Mouse (Mus musculus) cerebral cortex, adult 2 months (tissue): ENCODE measurements around the gene Sec31a.

Source experiments
- WGBS: fragments of 180-500 bp; shearing (Covaris S2); methylation state at CpG from one replicate; pipeline ENCODE4 v1.1.7; 2018; 5-methylcytosine and 5-hydroxymethylcytosine counted together

Gene Sec31a

DNA sequence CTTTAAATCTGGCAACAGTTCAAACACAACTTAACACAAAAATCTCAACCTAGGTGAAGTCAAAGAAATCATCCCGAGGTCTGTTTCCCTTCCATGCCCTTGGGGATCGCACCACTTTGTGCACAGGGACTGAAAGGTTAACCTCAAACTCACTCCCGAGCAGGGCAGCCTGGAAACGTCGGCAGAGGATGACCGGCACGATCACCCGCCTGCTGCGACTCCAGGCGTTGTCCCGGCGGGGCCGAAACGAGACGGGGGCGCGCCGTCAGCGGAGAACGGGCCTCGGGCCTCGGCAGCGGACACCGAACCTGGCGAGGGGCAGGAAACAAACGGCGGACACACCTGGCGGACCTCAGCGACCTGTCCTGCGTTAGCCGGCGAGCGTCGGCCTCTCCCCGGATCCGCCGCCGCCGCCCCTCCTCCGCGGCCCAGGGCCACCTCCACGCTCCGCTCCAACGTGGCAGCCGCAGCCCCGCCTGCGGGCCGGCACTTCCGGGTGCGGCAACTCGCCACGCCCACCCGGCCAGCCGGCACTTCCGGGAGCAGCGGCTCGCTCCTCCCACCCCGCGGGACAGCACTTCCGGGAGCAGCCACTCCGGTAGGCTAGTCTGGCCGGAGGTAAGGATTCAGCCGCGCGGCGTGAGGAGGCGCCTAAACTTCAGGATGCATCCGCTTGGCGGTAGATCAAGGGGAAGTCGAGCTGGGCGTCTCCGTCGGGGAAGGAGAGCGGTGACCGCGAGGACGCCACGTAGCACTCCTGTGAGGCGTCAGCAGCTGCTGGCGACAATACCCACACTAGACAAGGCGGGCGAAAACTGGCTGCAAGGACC is at the start of gene Sec31a:
Gene Sec31a, minus strand, starts transcription at position 474 of the 830 bp plus-strand sequence.
- under 1% methylated on average over 81 of the region's 82 CpGs for WGBS

DNA sequence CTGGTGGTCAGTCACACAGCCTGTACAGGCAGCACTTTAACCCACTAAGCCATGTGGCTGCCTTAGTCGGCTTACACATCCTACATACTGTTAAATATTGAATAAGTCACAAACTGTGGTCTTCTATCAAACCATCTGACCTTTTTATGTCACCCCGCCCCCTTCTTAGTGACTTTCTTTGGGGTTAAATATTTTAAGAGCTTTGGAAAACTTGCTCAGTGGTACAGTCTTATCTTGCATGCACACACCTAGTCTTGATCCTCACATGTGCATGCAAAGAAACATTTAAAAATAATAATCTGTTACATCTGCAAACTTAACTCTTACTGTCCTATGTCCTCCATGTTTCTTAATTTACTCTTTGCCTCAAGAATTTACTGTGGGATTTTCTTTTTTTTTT is 46.3 kb upstream of the Sec31a start:
- WGBS: 97% methylated on average over 2 of the region's 2 CpGs

DNA sequence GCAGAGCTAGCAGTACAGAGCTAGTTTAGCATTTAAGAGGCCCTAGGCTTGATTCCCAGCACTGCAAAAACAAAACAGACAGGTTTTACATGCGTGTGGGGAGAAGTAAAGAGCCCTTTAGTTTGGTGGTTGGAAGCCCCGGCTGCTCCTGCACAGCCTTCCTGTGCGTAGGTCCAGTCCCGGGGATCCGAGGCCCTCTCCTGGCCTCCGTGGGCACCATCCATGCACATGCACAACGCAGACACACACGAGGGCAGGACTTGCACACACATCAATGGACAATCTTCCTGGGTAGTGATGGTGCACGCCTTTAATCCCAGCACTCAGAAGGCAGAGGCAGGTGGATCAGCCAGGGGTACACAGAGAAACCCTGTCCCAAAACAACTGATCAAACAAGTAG is 45.5 kb upstream of the Sec31a start:
- WGBS: 94% methylated on average over 9 of the region's 9 CpGs

DNA sequence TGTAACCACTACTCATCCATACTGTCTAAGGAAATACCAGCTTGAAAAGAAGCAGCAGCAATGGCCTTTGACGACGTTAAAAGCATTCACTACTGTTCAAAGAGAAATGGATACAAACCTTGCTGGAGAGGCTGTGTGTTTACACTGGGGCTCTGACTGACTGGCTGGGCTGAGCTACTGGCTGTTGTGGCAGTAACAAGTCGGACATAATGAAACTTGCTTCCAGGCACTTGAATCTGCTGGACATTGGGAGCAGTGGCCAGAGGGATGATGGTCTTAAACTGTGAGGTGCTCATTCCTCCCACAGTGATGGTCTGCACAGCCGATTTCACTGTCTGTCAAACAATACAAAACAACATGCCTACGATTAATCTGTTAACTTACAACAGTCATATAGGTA is 43.4 kb upstream of the Sec31a start:
- 95% methylated on average over 5 of the region's 5 CpGs for WGBS

DNA sequence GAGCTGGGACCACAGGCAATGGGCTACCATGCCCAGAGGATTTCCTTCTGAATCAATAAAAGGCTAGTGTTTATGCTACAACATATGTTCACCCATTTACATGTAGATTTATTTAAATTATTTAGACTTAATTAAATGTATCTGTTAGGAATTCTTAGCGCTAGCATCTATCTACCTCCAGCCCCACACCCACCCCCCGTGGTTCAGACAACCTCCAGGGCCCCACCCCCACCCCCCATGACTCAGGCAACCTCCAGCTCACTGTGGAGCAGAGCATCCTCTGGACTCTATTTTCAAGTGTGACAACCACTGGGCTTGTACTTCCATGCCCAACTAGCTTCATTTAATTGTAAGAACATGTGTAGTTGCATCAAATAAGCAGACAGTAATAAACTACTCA is 35.8 kb upstream of the Sec31a start:
- 55% methylated on average over 2 of the region's 2 CpGs for WGBS

DNA sequence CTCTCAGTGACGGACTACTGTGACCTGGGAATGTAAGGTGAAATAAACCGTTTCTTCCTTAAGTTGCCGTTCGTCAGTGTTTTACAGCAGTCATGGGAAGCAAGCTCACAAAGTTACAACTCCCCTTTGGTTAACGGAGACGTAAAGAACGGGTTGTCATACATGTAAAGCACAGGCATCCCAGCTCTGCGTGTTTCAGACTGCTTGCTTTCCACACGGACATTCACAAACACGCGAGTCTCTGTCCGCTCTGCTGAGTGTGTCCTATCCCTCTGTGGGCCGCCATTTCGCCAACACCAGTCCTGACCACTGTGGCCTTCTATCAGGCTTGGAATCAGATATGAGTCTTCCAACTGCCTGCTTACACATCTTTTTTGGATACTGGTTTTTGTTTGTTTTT is 22.8 kb upstream of the Sec31a start:
- WGBS: 97% methylated on average over 14 of the region's 14 CpGs

DNA sequence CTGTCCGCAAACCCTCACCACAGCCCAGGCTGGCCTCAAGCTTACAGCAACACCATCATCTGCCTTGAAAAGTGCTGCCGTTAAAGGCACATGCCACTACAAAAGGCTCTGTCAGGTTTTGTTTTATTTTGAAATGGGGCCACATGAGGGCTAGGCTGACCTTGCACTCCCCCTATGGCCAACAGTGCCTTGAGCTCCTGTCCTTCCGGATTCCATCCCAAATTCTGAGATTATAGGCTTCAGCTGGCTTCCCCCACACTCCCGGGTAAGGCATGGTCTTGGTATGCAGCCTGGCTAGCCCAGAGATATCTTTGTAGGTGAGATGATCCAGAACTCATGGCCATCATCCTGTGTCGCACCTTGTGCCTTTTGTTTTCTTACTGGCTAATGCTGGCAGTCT is 21.9 kb upstream of the Sec31a start:
- WGBS: 95% methylated on average over 5 of the region's 5 CpGs

DNA sequence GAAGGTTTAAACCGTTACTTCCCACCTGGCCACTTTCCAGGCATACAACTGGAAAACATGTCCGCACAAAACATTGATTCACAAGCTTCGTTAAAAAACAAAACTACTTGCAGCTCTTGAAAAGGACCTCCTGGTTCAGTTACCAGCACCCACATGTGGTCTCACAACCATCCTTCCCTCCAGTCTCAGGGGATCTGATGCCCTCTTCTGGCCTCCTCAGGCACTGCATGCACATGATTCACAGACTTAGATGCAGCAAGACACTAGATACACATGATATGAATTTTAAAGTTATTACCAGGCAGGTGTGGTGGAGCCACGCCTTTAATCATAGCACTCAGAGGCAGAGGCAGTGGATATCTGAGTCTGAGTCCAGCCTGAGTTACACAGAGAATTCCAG is 21.1 kb upstream of the Sec31a start:
- WGBS: 96% methylated on average over 4 of the region's 4 CpGs

DNA sequence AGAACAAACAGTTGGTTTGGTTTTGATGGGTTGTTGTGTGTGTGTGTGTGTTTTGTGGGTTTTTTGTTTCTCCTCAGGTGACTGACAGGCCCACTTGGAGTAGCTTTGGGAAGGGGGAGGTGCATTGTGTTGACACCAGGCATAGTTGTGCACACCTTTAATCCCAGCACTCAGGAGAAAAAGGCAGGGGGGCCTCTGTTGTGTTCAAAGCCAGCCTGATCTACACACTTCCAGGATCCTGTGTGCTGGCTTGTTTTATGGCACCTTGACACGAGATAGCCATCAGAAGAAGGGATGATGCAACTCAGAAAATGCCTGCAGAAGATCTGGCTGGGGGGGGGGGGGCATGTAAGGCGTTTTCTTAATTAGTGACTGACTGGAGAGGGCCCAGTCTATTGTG is 14.9 kb upstream of the Sec31a start:
- 77% methylated on average over 2 of the region's 2 CpGs for WGBS

DNA sequence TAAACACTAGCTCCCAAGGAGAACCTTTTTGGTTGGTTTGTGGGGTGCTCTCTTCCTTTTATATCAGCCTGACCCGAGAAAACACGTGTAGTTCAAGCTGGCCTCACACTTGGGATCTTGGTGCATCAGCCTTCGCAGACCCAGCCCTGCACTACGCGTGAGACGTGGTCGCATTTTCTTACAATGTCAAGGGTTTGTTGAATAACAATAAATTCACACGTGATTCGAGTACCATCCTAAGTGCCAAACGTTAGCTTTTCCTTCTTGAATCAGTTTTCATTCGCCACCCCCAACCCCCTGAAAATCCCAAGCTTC is 14.0 kb upstream of the Sec31a start:
- 3% methylated on average over 11 of the region's 11 CpGs for WGBS

DNA sequence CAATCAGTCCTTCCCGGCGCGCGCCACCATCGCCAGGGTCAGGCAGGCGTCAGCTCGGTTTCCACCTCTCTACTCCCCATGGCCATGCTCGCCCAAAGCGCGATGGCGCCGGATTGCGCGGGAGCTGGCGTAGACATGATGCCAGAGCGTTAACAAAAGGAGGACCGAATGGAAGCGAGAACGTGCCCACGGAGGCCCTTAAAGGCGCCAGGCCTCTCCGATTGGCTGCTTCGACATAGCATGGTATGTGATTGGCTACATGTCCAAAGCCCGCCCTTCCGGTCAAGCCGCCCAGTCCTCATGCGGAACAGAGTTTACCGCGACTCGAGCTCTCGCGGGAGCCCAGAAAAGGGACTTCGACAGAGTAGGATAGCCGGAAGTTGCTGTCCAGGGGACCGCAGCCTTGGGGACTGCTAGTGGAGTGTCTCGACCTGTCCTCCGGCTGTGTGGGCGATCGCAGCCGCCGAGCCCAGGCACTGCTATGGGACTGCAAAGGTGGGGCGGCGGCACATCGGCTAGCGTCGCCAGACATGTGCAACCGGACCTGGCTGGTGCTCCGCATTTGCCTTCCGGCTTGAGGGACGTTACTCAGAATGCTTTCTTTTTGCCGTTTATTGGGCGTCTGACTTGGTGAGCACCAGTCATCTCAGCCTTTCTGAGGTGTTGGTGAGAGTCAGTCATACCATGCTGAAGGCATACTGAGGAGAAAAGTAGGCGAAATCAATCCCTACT is 13.5 kb upstream of the Sec31a start:
- WGBS: under 1% methylated on average over 53 of the region's 53 CpGs

DNA sequence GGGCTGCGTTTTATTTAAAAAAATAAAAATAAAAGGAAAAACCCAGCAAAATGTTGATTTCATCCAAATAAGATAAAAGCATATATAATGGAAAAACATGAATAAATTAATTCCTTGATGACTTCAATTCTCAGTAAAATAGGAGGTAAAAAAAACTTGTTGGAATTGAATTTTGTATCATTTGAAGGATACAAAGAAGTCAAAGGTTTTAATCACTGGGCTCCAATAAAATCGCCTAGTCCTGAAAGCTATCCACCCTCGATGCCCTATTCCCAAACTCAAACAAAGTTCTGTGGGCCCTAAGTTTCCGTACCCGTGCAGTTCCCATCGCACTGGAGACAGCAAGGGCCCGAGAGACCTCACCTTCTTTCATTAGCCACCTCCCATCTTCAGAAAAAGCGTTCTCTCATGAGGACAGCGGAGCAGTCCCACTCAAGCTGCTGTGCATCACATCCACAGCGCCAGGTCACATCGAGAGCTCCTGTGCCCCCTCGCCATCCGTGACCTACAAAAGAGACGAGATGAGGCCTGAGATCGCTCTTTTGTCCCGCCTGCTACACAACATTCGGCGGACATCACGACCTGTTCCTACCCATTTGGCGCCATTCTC is 12.8 kb upstream of the Sec31a start:
- under 1% methylated on average over 20 of the region's 20 CpGs for WGBS

DNA sequence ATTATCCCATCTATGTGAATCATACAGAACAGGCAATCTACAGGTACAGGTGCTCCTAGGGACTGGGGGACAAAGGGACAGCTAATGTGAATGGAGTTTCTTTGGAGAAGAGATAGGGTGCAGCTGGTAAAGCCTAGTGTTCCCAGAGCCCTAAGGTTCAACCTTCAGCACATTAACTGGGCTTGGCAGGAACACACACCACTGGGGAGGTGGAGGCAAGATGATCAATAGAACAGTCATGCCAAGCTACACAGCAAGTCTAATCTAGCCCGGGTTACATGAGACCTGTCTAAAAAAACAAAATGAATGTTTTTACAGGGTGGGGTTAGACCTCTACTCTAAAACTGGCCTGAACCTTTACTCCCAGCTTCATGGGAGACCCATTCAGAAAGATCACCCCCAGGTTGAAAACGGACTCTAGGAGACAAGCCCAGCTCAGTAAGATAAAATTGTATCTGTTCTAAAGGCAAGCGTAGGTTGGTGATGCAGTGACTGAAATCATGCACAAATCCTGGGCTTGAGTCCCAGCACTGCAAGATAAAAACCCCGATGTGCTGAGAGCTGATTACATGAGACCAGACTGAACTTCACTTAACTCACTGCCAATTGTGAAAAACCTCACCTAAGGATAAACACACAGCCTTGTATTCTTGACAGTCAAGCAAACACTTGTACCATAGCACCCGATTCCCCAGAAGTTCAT is 12.1 kb upstream of the Sec31a start:
- WGBS: 5% methylated on average over 5 of the region's 5 CpGs

DNA sequence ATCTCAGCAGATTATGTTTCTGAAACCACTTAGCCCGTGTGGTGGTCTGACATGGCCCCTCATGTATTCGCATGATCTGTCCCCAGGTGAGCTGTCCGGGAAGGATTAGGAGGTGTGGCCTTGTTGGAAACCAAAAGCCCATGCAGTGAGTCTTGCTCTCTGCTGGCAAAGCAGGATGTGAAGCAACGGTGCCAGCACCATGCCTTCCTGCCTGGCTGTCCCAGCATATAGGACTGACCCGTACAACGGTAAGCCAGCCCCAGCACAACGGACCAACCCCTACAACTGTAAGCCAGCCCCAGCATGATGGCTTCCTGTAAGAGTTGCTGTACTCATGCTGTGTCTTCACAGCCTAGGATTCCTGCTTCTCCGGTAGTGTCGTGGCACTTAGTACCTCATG is 11.2 kb upstream of the Sec31a start:
- 31% methylated on average over 9 of the region's 9 CpGs for WGBS

DNA sequence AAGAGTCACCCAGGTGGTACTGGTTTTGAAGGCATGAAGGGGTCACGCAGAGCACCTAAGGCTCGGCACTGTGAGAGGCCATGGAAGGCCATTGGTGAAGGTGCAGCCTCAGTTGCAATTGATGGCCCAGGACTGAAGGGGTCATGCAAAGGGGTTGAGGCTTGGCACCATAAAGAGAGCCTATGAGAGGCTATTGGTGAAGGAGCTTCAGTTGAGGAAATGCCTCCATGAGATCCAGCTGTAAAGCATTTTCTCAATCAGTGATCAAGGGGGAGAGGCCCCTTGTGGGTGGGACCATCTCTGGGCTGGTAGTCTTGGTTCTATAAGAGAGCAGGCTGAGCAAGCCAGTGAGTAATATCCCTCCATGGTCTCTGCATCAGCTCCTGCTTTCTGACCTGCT is 9.8 kb upstream of the Sec31a start:
- whole genome bisulfite sequencing: 88% methylated on average over 2 of the region's 2 CpGs

DNA sequence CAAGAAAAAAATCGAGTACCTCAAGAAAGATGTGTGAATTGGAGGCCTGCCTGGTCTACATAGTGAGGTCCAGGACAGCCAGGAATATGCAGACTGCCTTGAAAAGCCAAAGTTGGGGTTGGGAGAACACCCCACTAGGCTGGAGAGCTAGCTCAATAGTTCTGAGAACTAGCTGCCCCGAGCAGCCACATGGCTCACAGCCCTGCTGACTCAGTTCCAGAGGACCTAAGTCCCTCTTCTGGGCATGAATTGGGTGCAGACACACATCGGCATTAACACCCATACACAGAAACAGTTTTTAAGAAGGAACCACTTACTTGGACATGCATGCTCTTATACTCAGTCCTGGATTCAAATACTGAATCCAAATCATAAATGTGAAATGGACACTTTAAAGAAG is 8.2 kb upstream of the Sec31a start:
- 33% methylated on average over 3 of the region's 3 CpGs for WGBS

DNA sequence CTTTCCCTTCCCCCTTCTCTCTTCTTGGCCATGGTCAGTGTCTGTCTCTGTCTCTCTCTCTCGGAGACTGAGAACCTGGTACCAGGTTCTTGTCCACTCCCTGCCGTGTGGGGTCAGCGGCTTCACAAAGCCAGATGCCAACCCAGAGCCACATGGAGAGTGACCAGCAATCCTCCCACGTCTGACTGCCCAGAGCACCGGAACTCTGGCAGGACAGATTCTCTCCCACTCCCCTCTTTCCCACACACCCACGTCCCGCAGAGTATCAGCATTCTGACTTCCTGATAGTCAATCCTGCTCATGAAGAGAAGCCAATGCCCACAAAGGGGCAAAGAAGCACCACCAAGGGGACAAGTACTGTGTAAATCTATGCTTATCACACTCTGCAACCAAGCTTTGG is 7.6 kb upstream of the Sec31a start:
- WGBS: 61% methylated on average over 7 of the region's 7 CpGs

DNA sequence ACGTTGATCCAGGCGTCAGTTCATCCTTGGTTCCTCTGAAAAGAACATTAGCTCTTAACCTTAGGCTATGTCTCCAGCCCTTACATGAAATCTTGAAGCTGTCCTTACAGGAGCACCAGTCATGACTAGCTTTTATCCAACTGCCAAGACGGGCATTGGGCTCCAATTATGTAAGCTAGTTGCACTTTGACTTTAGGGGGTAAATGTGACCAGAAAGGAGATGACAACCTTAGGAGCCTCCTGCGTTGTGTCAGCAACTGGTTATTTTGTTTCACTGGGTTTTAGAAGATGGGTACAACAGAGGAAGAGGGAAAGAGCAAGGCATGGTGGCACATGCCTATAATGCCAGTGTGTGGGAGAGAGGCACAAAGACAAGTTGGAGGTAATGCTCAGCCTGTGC is 2.8 kb upstream of the Sec31a start:
- WGBS: 66% methylated on average over 4 of the region's 4 CpGs

DNA sequence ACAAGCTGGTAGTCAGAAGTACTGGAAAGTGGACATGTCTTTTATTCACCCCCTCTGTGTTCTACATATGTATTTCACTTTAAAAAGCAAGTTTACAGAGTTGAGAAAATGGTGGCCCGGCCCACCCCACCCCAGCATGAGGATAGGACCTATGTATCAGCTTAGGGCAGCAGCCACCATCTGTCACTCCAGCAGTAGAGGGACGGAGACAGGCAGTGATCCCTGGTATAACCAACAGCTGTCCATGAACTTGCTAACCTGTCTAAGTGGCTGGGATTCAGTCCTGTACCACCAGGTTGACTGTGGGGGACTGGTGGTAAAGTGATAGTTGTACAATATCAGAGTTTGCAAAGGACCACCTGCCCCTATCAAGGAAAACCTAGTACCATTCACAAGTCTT is 2.0 kb upstream of the Sec31a start:
- whole genome bisulfite sequencing: 79% methylated on average over 2 of the region's 2 CpGs

DNA sequence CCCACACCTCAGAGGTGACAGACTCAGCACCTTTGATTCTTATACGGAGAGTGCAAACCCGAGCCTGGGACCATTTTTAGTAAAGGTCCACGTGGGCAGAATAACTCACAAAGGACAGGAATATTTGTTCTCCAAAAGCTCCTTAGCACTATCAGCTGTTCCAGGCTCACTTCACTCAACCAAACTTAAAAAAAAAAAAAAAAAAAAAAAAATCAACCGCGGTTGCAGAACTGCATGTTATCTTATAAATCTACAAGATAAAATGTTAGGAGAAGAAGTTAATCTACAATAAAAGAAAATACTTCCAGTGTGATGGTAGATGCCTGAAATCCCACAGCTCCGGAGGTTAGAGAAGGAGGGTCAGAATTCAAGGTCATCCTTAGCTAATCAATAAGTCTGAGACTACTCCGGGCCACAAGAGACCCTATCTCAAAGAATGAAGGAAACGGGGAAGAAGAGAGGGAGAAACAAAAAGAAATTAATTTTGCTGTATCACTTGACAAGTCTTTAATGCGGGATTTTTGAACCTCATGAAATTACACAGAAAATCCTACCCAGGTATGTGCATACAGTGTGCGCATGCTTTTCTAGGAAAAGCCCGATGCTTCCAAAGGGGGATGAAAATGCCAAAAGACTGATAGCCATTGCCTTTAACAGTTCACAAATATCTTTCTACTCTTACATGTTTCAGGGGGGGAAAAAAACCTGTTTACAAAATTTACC is 1.4 kb downstream of the Sec31a start:
- WGBS: 62% methylated on average over 11 of the region's 11 CpGs

DNA sequence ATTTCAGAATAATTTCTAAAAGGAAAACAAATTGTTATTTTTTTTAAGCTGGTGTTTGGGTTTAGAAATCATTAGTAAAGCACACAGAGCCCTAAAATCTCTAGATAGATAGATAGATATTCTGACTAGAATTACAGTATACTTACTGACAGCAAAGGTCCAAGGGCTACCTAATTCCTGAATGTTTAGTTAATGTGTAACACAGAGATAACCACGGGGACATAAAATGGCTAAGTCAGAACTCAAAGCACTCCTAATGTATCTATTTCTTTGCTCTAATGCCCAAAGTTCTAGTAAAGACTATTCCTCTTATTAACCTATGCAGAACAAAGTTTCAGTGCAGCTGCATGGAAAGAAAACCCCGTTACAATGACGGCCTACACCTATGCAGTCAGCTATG is 3.1 kb downstream of the Sec31a start:
- 68% methylated on average over 3 of the region's 3 CpGs for WGBS

DNA sequence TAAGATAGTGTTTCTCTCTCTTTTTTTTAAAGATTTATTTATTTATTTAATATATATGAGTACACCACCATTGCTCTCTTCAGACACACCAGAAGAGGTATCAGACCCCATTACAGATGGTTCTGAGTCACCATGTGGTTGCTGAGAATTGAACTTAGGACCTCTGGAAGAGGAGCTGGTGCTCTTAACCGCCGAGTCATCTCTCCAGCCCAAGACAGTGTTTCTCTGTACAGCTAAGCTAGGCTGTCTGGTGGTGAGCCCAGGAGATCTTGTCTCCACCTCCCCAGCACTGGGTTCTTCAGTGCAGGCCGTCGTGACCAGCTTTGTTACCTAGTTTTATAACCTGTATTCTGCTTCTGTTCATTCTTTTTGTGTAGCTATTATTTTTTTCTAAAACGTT is 5.8 kb downstream of the Sec31a start:
- 90% methylated on average over 5 of the region's 5 CpGs for WGBS
